Comparison of ENCODE assay signal across 12 mouse cellular contexts in genomic region chr11:6256490-6257072, GRCm38 (mm10). TPM values are rescaled to one million over a fixed set of nuclear protein-coding genes. Genes with fewer than 3 reads are reported as not detected.
A peak's percentile ranks its signal among the peaks of the same experiment; 100 is the strongest.
DNase-seq lines count a peak whose midpoint lies in the region; ATAC-seq and TF ChIP-seq lines count a peak whose summit lies in the region.
"Had no signal": no experiment of that assay in that cellular context is flagged by ENCODE, and none has a peak within 500 bp of the region (broad histone marks: within the 10 kb centered on the region; RNA-seq: fewer than 3 reads in every experiment).

No protein-coding gene starts in this region.

- no peak overlapping the region for H3K4me3 ChIP-seq in intestine, embryonic 14.5 days (ENCODE audit: low read depth, low read length)
- no peak overlapping the region for H3K4me3 ChIP-seq in intestine, embryonic 16.5 days (ENCODE audit: low read length)
- H3K4me3 ChIP-seq in forebrain, postnatal 0 days (ENCODE audit: low read depth, low read length): no peak overlapping the region
- H3K4me3 ChIP-seq in thymus, adult 2 months (ENCODE audit: control insufficient read depth, insufficient read depth, low read length): no peak overlapping the region
- H3K4me3 ChIP-seq: gastrocnemius, adult 2 months; neural tube, embryonic 12.5 days had no signal

- TF ChIP-seq POLR2A in thymus, adult 2 months (IDR thresholded peaks at IDR 0.05; ENCODE audit: control insufficient read depth, extremely low read depth, insufficient read depth, low read length, poor library complexity): no peak

- WGBS in intestine, embryonic 14.5 days: 61% methylated on average over 6 of the region's 6 CpGs
- WGBS in intestine, embryonic 16.5 days: 60% methylated on average over 6 of the region's 6 CpGs
- 72% methylated on average over 6 of the region's 6 CpGs for WGBS in forebrain, postnatal 0 days
- 91% methylated on average over 6 of the region's 6 CpGs for WGBS in thymus, adult 2 months

- no peak for TF ChIP-seq CTCF in forebrain, postnatal 0 days (IDR thresholded peaks at IDR 0.05; ENCODE audit: low read depth)
- no peak for TF ChIP-seq CTCF in thymus, adult 2 months (IDR thresholded peaks at IDR 0.05; ENCODE audit: borderline replicate concordance, control insufficient read depth, extremely low read depth, insufficient read depth, low read length, poor library complexity)

- peaks cover 39% of the 10 kb centered on the region for H3K36me3 ChIP-seq in intestine, embryonic 14.5 days (ENCODE audit: control insufficient read depth, insufficient read depth, low read length)
- peaks cover 14% of the 10 kb centered on the region for H3K36me3 ChIP-seq in intestine, embryonic 16.5 days (ENCODE audit: control insufficient read depth, insufficient read depth, low read length)
- peaks cover 40% of the 10 kb centered on the region for H3K36me3 ChIP-seq in forebrain, postnatal 0 days (ENCODE audit: insufficient read depth)
- peaks cover 24% of the 10 kb centered on the region for H3K36me3 ChIP-seq in thymus, adult 2 months (ENCODE audit: control insufficient read depth, insufficient read depth, low read length)

- no peak for DNase-seq in intestine, embryonic 14.5 days (ENCODE audit: low spot score)
- peak; percentile 46 for DNase-seq in MN1 (ENCODE audit: low spot score)
- DNase-seq in forebrain, postnatal 0 days: no peak
- peak; percentile 62 to 73 for DNase-seq in kidney, postnatal 25 days
- no peak for DNase-seq in thymus, adult 2 months
- no peak for DNase-seq in layer of hippocampus, postnatal 36 days
- DNase-seq: gastrocnemius, adult 2 months had no signal

- H3K27me3 ChIP-seq in intestine, embryonic 14.5 days (replicated peaks; ENCODE audit: control insufficient read depth, insufficient read depth, low read length): no peaks in the 10 kb centered on the region
- H3K27me3 ChIP-seq in intestine, embryonic 16.5 days (replicated peaks; ENCODE audit: control insufficient read depth, insufficient read depth, low read length): no peaks in the 10 kb centered on the region
- no peaks in the 10 kb centered on the region for H3K27me3 ChIP-seq in forebrain, postnatal 0 days (ENCODE audit: insufficient read depth, low read length)
- no peaks in the 10 kb centered on the region for H3K27me3 ChIP-seq in thymus, adult 2 months (ENCODE audit: control insufficient read depth, insufficient read depth, low read length)
- H3K27me3 ChIP-seq: neural tube, embryonic 12.5 days had no signal

- no peaks in the 10 kb centered on the region for H3K4me1 ChIP-seq in intestine, embryonic 14.5 days (replicated peaks; ENCODE audit: control insufficient read depth, insufficient read depth, low read length)
- peaks cover 20% of the 10 kb centered on the region for H3K4me1 ChIP-seq in intestine, embryonic 16.5 days (ENCODE audit: control insufficient read depth, insufficient read depth, low read length)
- no peaks in the 10 kb centered on the region for H3K4me1 ChIP-seq in forebrain, postnatal 0 days (ENCODE audit: insufficient read depth)
- no peaks in the 10 kb centered on the region for H3K4me1 ChIP-seq in thymus, adult 2 months (replicated peaks; ENCODE audit: control insufficient read depth, insufficient read depth, low read length)
- H3K4me1 ChIP-seq: neural tube, embryonic 12.5 days had no signal

- no peak overlapping the region for H3K9ac ChIP-seq in intestine, embryonic 14.5 days (ENCODE audit: low read length)
- no peak overlapping the region for H3K9ac ChIP-seq in intestine, embryonic 16.5 days (ENCODE audit: low read depth, low read length)
- H3K9ac ChIP-seq in forebrain, postnatal 0 days: no peak overlapping the region
- H3K9ac ChIP-seq: neural tube, embryonic 12.5 days had no signal

- no peaks in the 10 kb centered on the region for H3K9me3 ChIP-seq in intestine, embryonic 14.5 days (ENCODE audit: control insufficient read depth, low read length)
- no peaks in the 10 kb centered on the region for H3K9me3 ChIP-seq in intestine, embryonic 16.5 days (ENCODE audit: control insufficient read depth, low read length)
- H3K9me3 ChIP-seq in forebrain, postnatal 0 days (ENCODE audit: low read length): no peaks in the 10 kb centered on the region
- H3K9me3 ChIP-seq: neural tube, embryonic 12.5 days had no signal

- 0 out of 2 replicates have a peak, but pooled peaks have one; percentile 20 for ATAC-seq in intestine, embryonic 14.5 days (replicated peaks; ENCODE audit: low FRiP score, low TSS enrichment, low read depth)
- no peak for ATAC-seq in intestine, embryonic 16.5 days
- 0 out of 2 replicates have a peak, but pooled peaks have one; percentile 19 for ATAC-seq in forebrain, postnatal 0 days
- no peak for ATAC-seq in frontal cortex, adult (ENCODE audit: low TSS enrichment)

- H3K27ac ChIP-seq in intestine, embryonic 14.5 days (ENCODE audit: low read depth): no peak overlapping the region
- no peak overlapping the region for H3K27ac ChIP-seq in intestine, embryonic 16.5 days (ENCODE audit: low read length)
- no peak overlapping the region for H3K27ac ChIP-seq in forebrain, postnatal 0 days (ENCODE audit: low read depth, low read length)
- H3K27ac ChIP-seq in thymus, adult 2 months (ENCODE audit: control insufficient read depth, insufficient read depth, low read length): no peak overlapping the region
- H3K27ac ChIP-seq: gastrocnemius, adult 2 months; neural tube, embryonic 12.5 days had no signal

- no peak overlapping the region for H3K4me2 ChIP-seq in intestine, embryonic 14.5 days (ENCODE audit: low read length)
- H3K4me2 ChIP-seq in intestine, embryonic 16.5 days (ENCODE audit: low read depth, low read length): no peak overlapping the region
- H3K4me2 ChIP-seq in forebrain, postnatal 0 days (ENCODE audit: low read depth): no peak overlapping the region
- H3K4me2 ChIP-seq: neural tube, embryonic 12.5 days had no signal

RNA-seq across cellular contexts. Expression of gene Ddx56, which starts 11.0 kb away (rescaled TPM):
- 111 and 122 TPM in 2 replicates for polyA plus RNA-seq in intestine, embryonic 14.5 days (2014; fragmentation: Nextera tagmentation; extraction: Ambion mirVana)
- 100 and 110 TPM in 2 replicates for polyA plus RNA-seq in intestine, embryonic 16.5 days (2015; fragmentation: Nextera tagmentation; extraction: Ambion mirVana)
- total RNA-seq in forebrain, postnatal 0 days (2014; rRNA removed): 70.4 and 76.9 TPM in 2 replicates
- polyA plus RNA-seq in forebrain, postnatal 0 days (2015; fragmentation: Nextera tagmentation; extraction: Ambion mirVana): 65.7 and 71.3 TPM in 2 replicates
- polyA plus RNA-seq in thymus, adult 2 months (2012; rRNA removed): 43.4 and 45.5 TPM in 2 replicates
- 10 to 100 TPM; 43.1 to 44.5 TPM for total RNA-seq in layer of hippocampus, postnatal 36 days (2021)

RNA-seq across cellular contexts. Expression of gene Tmed4, which starts 18.1 kb away (rescaled TPM):
- polyA plus RNA-seq in intestine, embryonic 14.5 days (2014; fragmentation: Nextera tagmentation; extraction: Ambion mirVana): 113 and 119 TPM in 2 replicates
- polyA plus RNA-seq in intestine, embryonic 16.5 days (2015; fragmentation: Nextera tagmentation; extraction: Ambion mirVana): 165 and 177 TPM in 2 replicates
- total RNA-seq in forebrain, postnatal 0 days (2014; rRNA removed): 67.9 and 70.4 TPM in 2 replicates
- 95.0 and 95.5 TPM in 2 replicates for polyA plus RNA-seq in forebrain, postnatal 0 days (2015; fragmentation: Nextera tagmentation; extraction: Ambion mirVana)
- polyA plus RNA-seq in thymus, adult 2 months (2012; rRNA removed): 102 and 109 TPM in 2 replicates
- total RNA-seq in layer of hippocampus, postnatal 36 days (2021): 100 to 1,000 TPM; 107 TPM

RNA-seq across cellular contexts. Expression of gene Npc1l1, which starts 26.6 kb away (rescaled TPM):
- polyA plus RNA-seq in intestine, embryonic 14.5 days (2014; fragmentation: Nextera tagmentation; extraction: Ambion mirVana): 1.1 and 1.3 TPM in 2 replicates
- 26.5 and 43.4 TPM in 2 replicates for polyA plus RNA-seq in intestine, embryonic 16.5 days (2015; fragmentation: Nextera tagmentation; extraction: Ambion mirVana)
- not detected in 2 replicates for total RNA-seq in forebrain, postnatal 0 days (2014; rRNA removed)
- polyA plus RNA-seq in forebrain, postnatal 0 days (2015; fragmentation: Nextera tagmentation; extraction: Ambion mirVana): not detected in 2 replicates
- polyA plus RNA-seq in thymus, adult 2 months (2012; rRNA removed): 0.20 and 0.24 TPM in 2 replicates
- total RNA-seq in layer of hippocampus, postnatal 36 days (2021): under 1 TPM; 0.28 to 0.30 TPM
- total RNA-seq: common myeloid progenitor, adult 5-6 weeks; liver, adult 2 months had no signal
- polyA plus RNA-seq: neural tube, embryonic 12.5 days had no signal

RNA-seq across cellular contexts. Expression of gene Ogdh, which starts 34.9 kb away (rescaled TPM):
- polyA plus RNA-seq in intestine, embryonic 14.5 days (2014; fragmentation: Nextera tagmentation; extraction: Ambion mirVana): 112 TPM in 2 replicates
- 171 and 189 TPM in 2 replicates for polyA plus RNA-seq in intestine, embryonic 16.5 days (2015; fragmentation: Nextera tagmentation; extraction: Ambion mirVana)
- total RNA-seq in forebrain, postnatal 0 days (2014; rRNA removed): 75.8 and 97.4 TPM in 2 replicates
- 107 and 124 TPM in 2 replicates for polyA plus RNA-seq in forebrain, postnatal 0 days (2015; fragmentation: Nextera tagmentation; extraction: Ambion mirVana)
- polyA plus RNA-seq in thymus, adult 2 months (2012; rRNA removed): 153 and 168 TPM in 2 replicates
- 100 to 1,000 TPM; 218 to 220 TPM for total RNA-seq in layer of hippocampus, postnatal 36 days (2021)

RNA-seq across cellular contexts. Expression of gene Nudcd3, which starts 56.4 kb away (rescaled TPM):
- polyA plus RNA-seq in intestine, embryonic 14.5 days (2014; fragmentation: Nextera tagmentation; extraction: Ambion mirVana): 37.8 and 43.3 TPM in 2 replicates
- polyA plus RNA-seq in intestine, embryonic 16.5 days (2015; fragmentation: Nextera tagmentation; extraction: Ambion mirVana): 28.4 and 33.3 TPM in 2 replicates
- total RNA-seq in forebrain, postnatal 0 days (2014; rRNA removed): 57.2 and 61.6 TPM in 2 replicates
- polyA plus RNA-seq in forebrain, postnatal 0 days (2015; fragmentation: Nextera tagmentation; extraction: Ambion mirVana): 60.9 and 70.7 TPM in 2 replicates
- polyA plus RNA-seq in thymus, adult 2 months (2012; rRNA removed): 52.1 and 62.2 TPM in 2 replicates
- total RNA-seq in layer of hippocampus, postnatal 36 days (2021): 100 to 1,000 TPM; 108 to 114 TPM

Comparison
In these comparisons a context has a peak if more than half of its experiments do, and no peak if none do; other contexts are left out.
1. ATAC-seq: peak in intestine, embryonic 14.5 days (single experiment) and forebrain, postnatal 0 days (single experiment); none in intestine, embryonic 16.5 days (single experiment) and frontal cortex, adult (single experiment).
2. RNA of gene Npc1l1, which starts 26.6 kb away (polyA plus RNA-seq): 26.5 to 43.4 TPM in intestine, embryonic 16.5 days; 1.1 to 1.3 TPM in intestine, embryonic 14.5 days, 0.20 to 0.24 TPM in thymus, adult 2 months and not detected in forebrain, postnatal 0 days; every median in the first group is over 10 times any median in the second.
3. DNase-seq: peak in MN1 (single experiment) and kidney, postnatal 25 days (2 of 2); none in intestine, embryonic 14.5 days (single experiment), forebrain, postnatal 0 days (single experiment), thymus, adult 2 months (single experiment) and layer of hippocampus, postnatal 36 days (0 of 2).